Mouse (Mus musculus) lung, postnatal 36 days (tissue): Measurements from ENCODE around the gene Mss51.
A peak's percentile ranks its signal among the peaks of the same experiment; 100 is the strongest.

Experiments
- DNase-seq: peaks from one replicate; pipeline ENCODE4 v3.0.0; 2022; ENCODE audit warnings: mixed read lengths

The Mss51 gene

GRCm38 (mm10) chr14:20451302-20451701 lies 45.4 kb downstream of the Mss51 start:
- DNase-seq, result no peak

GRCm38 (mm10) chr14:20447209-20447608 lies 49.5 kb downstream of the Mss51 start:
- peak; percentile 18 for DNase-seq

GRCm38 (mm10) chr14:20442252-20442651 lies 54.4 kb downstream of the Mss51 start:
- DNase-seq, result no peak

GRCm38 (mm10) chr14:20436976-20437375 lies 59.7 kb downstream of the Mss51 start:
- DNase-seq, result no peak
